Mouse (Mus musculus) intestine, embryonic 14.5 days (tissue): ENCODE results near the gene Pgls. TPM values are rescaled to one million over a fixed set of nuclear protein-coding genes. Genes with fewer than 3 reads are reported as not detected.

Experiments used
- ATAC-seq: fragments of 200-750 bp; cut with Nextera tagmentation; replicated peaks from 2 replicates; pipeline ENCODE4 v1.8.0; 2017; ENCODE audit warnings: low read depth, moderate number of reproducible peaks, moderate TSS enrichment, moderate library complexity; ENCODE audit not compliant: low FRiP score, low TSS enrichment
- DNase-seq: peaks from one replicate; pipeline ENCODE4 v3.0.0-alpha.2; 2018; ENCODE audit warnings: low spot score
- H3K27ac ChIP-seq: fragments of 300-500 bp; sonication (generic); 2 replicates; pipeline ENCODE4 v1.5.1; 2014; ENCODE audit warnings: low read depth, mild to moderate bottlenecking, control low read depth
- H3K27me3 ChIP-seq: fragments of 300-500 bp; sonication (generic); replicated peaks from 2 replicates; pipeline ENCODE4 v1.6.1; 2014; ENCODE audit warnings: low read length, control low read depth; ENCODE audit not compliant: control insufficient read depth, insufficient read depth
- H3K36me3 ChIP-seq: fragments of 300-500 bp; sonication (generic); 2 replicates; pipeline ENCODE4 v1.6.1; 2014; ENCODE audit warnings: low read length, control low read depth; ENCODE audit not compliant: control insufficient read depth, insufficient read depth
- H3K4me1 ChIP-seq: fragments of 300-500 bp; sonication (generic); replicated peaks from 2 replicates; pipeline ENCODE4 v1.6.1; 2014; ENCODE audit warnings: low read length, control low read depth, mixed read lengths; ENCODE audit not compliant: control insufficient read depth, insufficient read depth
- H3K4me2 ChIP-seq: fragments of 300-500 bp; sonication (generic); 2 replicates; pipeline ENCODE4 v1.6.1; 2014; ENCODE audit warnings: low read length
- H3K4me3 ChIP-seq: fragments of 300-500 bp; sonication (generic); 2 replicates; pipeline ENCODE4 v1.5.1; 2014; ENCODE audit warnings: low read depth, low read length, control low read depth, mixed read lengths
- H3K9ac ChIP-seq: fragments of 300-500 bp; sonication (generic); 2 replicates; pipeline ENCODE4 v1.6.1; 2014; ENCODE audit warnings: mild to moderate bottlenecking, low read length
- H3K9me3 ChIP-seq: fragments of 300-500 bp; sonication (generic); 2 replicates; pipeline ENCODE4 v1.6.1; 2016; ENCODE audit warnings: low read length, control low read depth; ENCODE audit not compliant: control insufficient read depth
- WGBS: fragments of 180-500 bp; shearing (Covaris S2); extraction: QIAGEN DNeasy Blood & Tissue Kit; methylation state at CpG from one replicate; pipeline ENCODE4 v1.1.7; 2014; 5-methylcytosine and 5-hydroxymethylcytosine counted together
- polyA plus RNA-seq: library from polyadenylated mRNA; unstranded; fragments of >200 nt; fragmentation: Nextera tagmentation; extraction: Ambion mirVana; gene quantifications from 2 replicates; pipeline ENCODE4 v1.2.1, GENCODE M21; 2014

Pgls gene
- polyA plus RNA-seq, 1 experiment from 2014 or later, result 286 TPM

GRCm38 (mm10) chr8:71554644-71555043, 37.3 kb upstream of the Pgls start:
- H3K9ac ChIP-seq, result no peak overlapping the region
- H3K9me3 ChIP-seq, result no peaks in the 10 kb centered on the region
- H3K27ac ChIP-seq, result no peak overlapping the region
- DNase-seq (no peak), ATAC-seq (no peak)
- no peak overlapping the region for H3K4me3 ChIP-seq
- H3K4me1 ChIP-seq, result no peaks in the 10 kb centered on the region; the same call in 1 of the 2 replicates
- WGBS, result 83% methylated on average over 2 of the region's 2 CpGs
- H3K36me3 ChIP-seq, result no peaks in the 10 kb centered on the region
- peaks cover 41% of the 10 kb centered on the region for H3K27me3 ChIP-seq
- no peak overlapping the region for H3K4me2 ChIP-seq

- Histone ChIP-seq H3K9me3 (no peaks in the 10 kb centered on the region), H3K27me3 (peaks cover 75% of the 10 kb centered on the region), H3K4me1 (peaks cover 4% of the 10 kb centered on the region; the same call in 1 of the 2 replicates), H3K9ac (0 out of 2 replicates have a peak within 1 kb of the TSS, but pooled peaks have one; percentile 34), H3K4me2 (peak within 1 kb of the TSS; percentile 65), H3K36me3 (no peaks in the 10 kb centered on the region), H3K27ac (no peak within 1 kb of the TSS), H3K4me3 (peak within 1 kb of the TSS; percentile 40)
- peak; percentile 65 for DNase-seq
- peak; percentile 20 for ATAC-seq
- WGBS, result 5% methylated on average over 70 of the region's 70 CpGs
These were observed 33.7 kb upstream of the Pgls start, which contains the start of gene Tmem221 for GRCm38 (mm10) chr8:71558071-71558957. Tmem221 (minus strand) TSS chr8:71558871.

- Histone ChIP-seq H3K4me3 (peak overlapping the region; percentile 40), H3K4me2 (peak overlapping the region; percentile 65), H3K27me3 (peaks cover 75% of the 10 kb centered on the region), H3K27ac (no peak overlapping the region), H3K9ac (0 out of 2 replicates have a peak overlapping the region, but pooled peaks have one; percentile 34), H3K36me3 (no peaks in the 10 kb centered on the region), H3K4me1 (peaks cover 4% of the 10 kb centered on the region; the same call in 1 of the 2 replicates), H3K9me3 (peaks cover 2% of the 10 kb centered on the region; the same call in 1 of the 2 replicates)
- WGBS, result under 1% methylated on average over 24 of the region's 24 CpGs
- ATAC-seq (peak; percentile 67), DNase-seq (peak; percentile 81)
These were observed 32.9 kb upstream of the Pgls start for GRCm38 (mm10) chr8:71558958-71559690.

- H3K4me3 ChIP-seq, result no peak overlapping the region
- peaks cover 4% of the 10 kb centered on the region; the same call in 1 of the 2 replicates for H3K4me1 ChIP-seq
- H3K27me3 ChIP-seq, result peaks cover 75% of the 10 kb centered on the region
- H3K4me2 ChIP-seq, result no peak overlapping the region
- ATAC-seq, result no peak
- WGBS, result 70% methylated on average over 3 of the region's 3 CpGs
- H3K36me3 ChIP-seq, result no peaks in the 10 kb centered on the region
- no peak overlapping the region for H3K9ac ChIP-seq
- H3K27ac ChIP-seq, result no peak overlapping the region
- DNase-seq, result no peak
- H3K9me3 ChIP-seq, result peaks cover 6% of the 10 kb centered on the region; the same call in 1 of the 2 replicates
These were observed 31.9 kb upstream of the Pgls start for GRCm38 (mm10) chr8:71560071-71560470.

GRCm38 (mm10) chr8:71560765-71561164, 31.2 kb upstream of the Pgls start:
- no peak overlapping the region for H3K4me3 ChIP-seq
- H3K4me1 ChIP-seq, result peaks cover 4% of the 10 kb centered on the region; the same call in 1 of the 2 replicates
- DNase-seq, result no peak
- peaks cover 6% of the 10 kb centered on the region; the same call in 1 of the 2 replicates for H3K9me3 ChIP-seq
- no peak overlapping the region for H3K4me2 ChIP-seq
- H3K36me3 ChIP-seq, result no peaks in the 10 kb centered on the region
- 84% methylated on average over 5 of the region's 5 CpGs for WGBS
- no peak for ATAC-seq
- peaks cover 74% of the 10 kb centered on the region for H3K27me3 ChIP-seq
- H3K27ac ChIP-seq, result no peak overlapping the region
- no peak overlapping the region for H3K9ac ChIP-seq

- DNase-seq (peak; percentile 92), ATAC-seq (no peak)
- H3K4me1 ChIP-seq, result peaks cover 4% of the 10 kb centered on the region; the same call in 1 of the 2 replicates
- H3K9ac ChIP-seq, result no peak overlapping the region
- H3K4me2 ChIP-seq, result no peak overlapping the region
- H3K4me3 ChIP-seq, result no peak overlapping the region
- no peak overlapping the region for H3K27ac ChIP-seq
- peaks cover 77% of the 10 kb centered on the region for H3K27me3 ChIP-seq
- no peaks in the 10 kb centered on the region for H3K36me3 ChIP-seq
- WGBS, result 3% methylated on average over 15 of the region's 15 CpGs
- peaks cover 6% of the 10 kb centered on the region; the same call in 1 of the 2 replicates for H3K9me3 ChIP-seq
These were observed 30.6 kb upstream of the Pgls start for GRCm38 (mm10) chr8:71561401-71561800.

GRCm38 (mm10) chr8:71562751-71563150, 29.2 kb upstream of the Pgls start:
- peak overlapping the region; percentile 7; the same call in 1 of the 2 replicates for H3K4me3 ChIP-seq
- peaks cover 4% of the 10 kb centered on the region; the same call in 1 of the 2 replicates for H3K4me1 ChIP-seq
- peak overlapping the region; percentile 42 for H3K4me2 ChIP-seq
- DNase-seq, result peak; percentile 91
- H3K36me3 ChIP-seq, result no peaks in the 10 kb centered on the region
- 2% methylated on average over 33 of the region's 33 CpGs for WGBS
- no peak overlapping the region for H3K27ac ChIP-seq
- peak; percentile 12; the same call in 1 of the 2 replicates for ATAC-seq
- H3K9me3 ChIP-seq, result peaks cover 6% of the 10 kb centered on the region; the same call in 1 of the 2 replicates
- H3K27me3 ChIP-seq, result peaks cover 63% of the 10 kb centered on the region
- H3K9ac ChIP-seq, result no peak overlapping the region

- peaks cover 53% of the 10 kb centered on the region for H3K27me3 ChIP-seq
- no peak overlapping the region for H3K4me2 ChIP-seq
- 83% methylated on average over 4 of the region's 4 CpGs for WGBS
- peaks cover 6% of the 10 kb centered on the region; the same call in 1 of the 2 replicates for H3K9me3 ChIP-seq
- H3K27ac ChIP-seq, result no peak overlapping the region
- ATAC-seq (no peak), DNase-seq (no peak)
- H3K9ac ChIP-seq, result no peak overlapping the region
- no peaks in the 10 kb centered on the region for H3K36me3 ChIP-seq
- H3K4me1 ChIP-seq, result peaks cover 4% of the 10 kb centered on the region; the same call in 1 of the 2 replicates
- no peak overlapping the region for H3K4me3 ChIP-seq
These were observed 28.0 kb upstream of the Pgls start for GRCm38 (mm10) chr8:71563992-71564391.
